Mouse (Mus musculus) lung, postnatal 0 days (tissue): ENCODE data around the gene Abca7.

Source experiments
- CTCF ChIP-seq: IDR thresholded peaks from 2 replicates; pipeline ENCODE4 v1.5.1; 2016; ENCODE audit warnings: antibody characterized with exemption, mild to moderate bottlenecking
- EP300 ChIP-seq: IDR thresholded peaks from 2 replicates; pipeline ENCODE4 v1.6.1; 2016; ENCODE audit warnings: antibody characterized with exemption, mild to moderate bottlenecking, control low read depth

DNA sequence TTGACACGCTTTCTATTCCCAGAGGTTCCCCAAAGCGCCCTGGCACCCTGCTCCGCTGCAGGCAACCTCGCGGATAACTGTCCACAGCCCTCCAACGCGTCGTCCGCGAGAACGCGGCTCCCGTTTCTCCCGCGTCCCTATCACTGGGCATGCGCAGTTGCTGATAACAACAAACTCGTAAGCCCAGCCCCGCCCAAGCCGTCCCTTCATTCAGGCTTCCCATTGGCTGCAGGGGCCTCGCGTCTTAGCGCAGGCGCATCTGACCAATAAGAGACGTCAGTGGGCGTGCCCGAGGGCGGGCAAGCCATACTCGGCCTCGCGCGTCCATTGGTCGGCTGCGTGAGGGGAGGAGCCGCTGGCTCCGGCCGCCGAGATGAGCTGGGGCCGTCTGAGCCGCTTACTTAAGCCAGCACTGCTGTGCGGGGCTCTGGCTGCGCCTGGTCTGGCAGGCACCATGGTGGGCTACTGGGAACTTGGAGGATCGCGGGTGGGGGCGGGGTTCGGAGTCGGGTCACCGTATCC, 57.0 kb downstream of the Abca7 start:
- TF ChIP-seq CTCF: no peak
- no peak for TF ChIP-seq EP300
